In the genomic region with DNA sequence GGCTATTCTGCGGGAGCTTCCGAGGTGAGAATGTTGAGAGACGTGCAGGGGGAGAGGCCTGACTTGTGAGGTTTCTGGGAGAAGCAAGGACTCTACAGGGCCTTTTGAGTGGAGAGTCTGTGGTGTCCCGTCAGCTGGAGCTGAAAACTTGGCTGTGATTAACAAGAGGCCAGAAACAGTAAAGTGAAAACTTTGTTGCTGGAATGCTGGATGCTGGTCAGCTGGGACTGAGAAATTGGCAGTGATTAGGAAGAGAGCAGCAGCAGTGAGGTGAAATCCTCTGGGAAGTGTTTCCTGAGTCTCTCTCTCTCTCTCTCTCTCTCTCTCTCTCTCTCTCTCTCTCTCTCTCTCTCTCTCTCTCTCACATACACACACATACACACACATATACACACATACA, we compare ENCODE assay signal across 25 mouse cellular contexts. TPM values are rescaled to one million over a fixed set of nuclear protein-coding genes. Genes with fewer than 3 reads are reported as not detected.
DNase-seq lines count a peak whose midpoint lies in the region; ATAC-seq and TF ChIP-seq lines count a peak whose summit lies in the region.
"Had no signal": no experiment of that assay in that cellular context is flagged by ENCODE, and none has a peak within 500 bp of the region (broad histone marks: within the 10 kb centered on the region; RNA-seq: fewer than 3 reads in every experiment).

No protein-coding gene starts in this region.

- peak; percentile 9 for DNase-seq in forebrain, embryonic 11.5 days (ENCODE audit: low spot score)
- DNase-seq in forebrain, embryonic 10.5 days (ENCODE audit: extremely low spot score, low spot score) = no peak
- DNase-seq in heart, adult 8-10 months (ENCODE audit: low spot score) = peak; percentile 29
- DNase-seq in heart, postnatal 4 days = peak; percentile 25
- DNase-seq in stomach, postnatal 0 days (ENCODE audit: low spot score) = no peak
- DNase-seq: adrenal gland, postnatal 10 days; B cell, adult 2 months; cerebellum, adult 11 months; cerebellum, adult 8-10 months; cerebellum, postnatal 14 days; embryo, embryonic 11 days had no signal

- H3K9me3 ChIP-seq in forebrain, embryonic 11.5 days (ENCODE audit: control insufficient read depth, low read length) = no peaks in the 10 kb centered on the region
- no peaks in the 10 kb centered on the region for H3K9me3 ChIP-seq in forebrain, embryonic 10.5 days
- H3K9me3 ChIP-seq in heart, embryonic 12.5 days (replicated peaks) = no peaks in the 10 kb centered on the region
- no peaks in the 10 kb centered on the region for H3K9me3 ChIP-seq in heart, embryonic 11.5 days (replicated peaks; ENCODE audit: control insufficient read depth, low read length)
- H3K9me3 ChIP-seq in stomach, embryonic 16.5 days (replicated peaks; ENCODE audit: control insufficient read depth, low read length) = no peaks in the 10 kb centered on the region
- H3K9me3 ChIP-seq in stomach, postnatal 0 days (ENCODE audit: control insufficient read depth, low read length) = no peaks in the 10 kb centered on the region
- H3K9me3 ChIP-seq: embryonic facial prominence, embryonic 15.5 days; forebrain, embryonic 12.5 days; G1E; heart, embryonic 13.5 days; hindbrain, embryonic 12.5 days had no signal

- no peak for TF ChIP-seq EP300 in stomach, postnatal 0 days (optimal IDR thresholded peaks at IDR 0.05)

- H3K4me2 ChIP-seq in forebrain, embryonic 11.5 days (ENCODE audit: low read depth, low read length, severe bottlenecking) = no peak overlapping the region
- no peak overlapping the region for H3K4me2 ChIP-seq in heart, embryonic 12.5 days
- H3K4me2 ChIP-seq in heart, embryonic 11.5 days = no peak overlapping the region
- H3K4me2 ChIP-seq in stomach, embryonic 16.5 days (ENCODE audit: low read depth, low read length) = no peak overlapping the region
- H3K4me2 ChIP-seq in stomach, postnatal 0 days (replicated peaks; ENCODE audit: low read depth) = no peak overlapping the region
- H3K4me2 ChIP-seq: embryonic facial prominence, embryonic 15.5 days; forebrain, embryonic 12.5 days; heart, embryonic 13.5 days; hindbrain, embryonic 12.5 days had no signal

- WGBS in forebrain, embryonic 11.5 days = 84% methylated on average over 4 of the region's 4 CpGs
- 83% methylated on average over 4 of the region's 4 CpGs for WGBS in forebrain, embryonic 10.5 days
- 75% methylated on average over 4 of the region's 4 CpGs for WGBS in heart, embryonic 12.5 days
- 71% methylated on average over 4 of the region's 4 CpGs for WGBS in heart, embryonic 11.5 days (ENCODE audit: insufficient replicate concordance)
- 69% methylated on average over 4 of the region's 4 CpGs for WGBS in stomach, embryonic 16.5 days
- 71% methylated on average over 4 of the region's 4 CpGs for WGBS in stomach, postnatal 0 days

- ATAC-seq in forebrain, embryonic 11.5 days (replicated peaks; ENCODE audit: low FRiP score) = no peak
- no peak for ATAC-seq in heart, embryonic 12.5 days (ENCODE audit: insufficient number of reproducible peaks, low FRiP score)
- ATAC-seq in heart, embryonic 11.5 days (replicated peaks; ENCODE audit: insufficient number of reproducible peaks, low FRiP score, low TSS enrichment) = no peak
- ATAC-seq in stomach, embryonic 16.5 days (ENCODE audit: insufficient read depth, low FRiP score) = no peak
- no peak for ATAC-seq in stomach, postnatal 0 days (ENCODE audit: low FRiP score, low TSS enrichment)
- ATAC-seq: CD4-positive, CD25-positive, alpha-beta regulatory T cell, adult 4 months; forebrain, embryonic 16.5 days; hindbrain, embryonic 16.5 days; inflammation-experienced regulatory T-cells, adult 6 months; intestine, postnatal 0 days had no signal

- no peak overlapping the region for H3K9ac ChIP-seq in forebrain, embryonic 11.5 days (ENCODE audit: low read length)
- H3K9ac ChIP-seq in heart, embryonic 12.5 days = no peak overlapping the region
- H3K9ac ChIP-seq in heart, embryonic 11.5 days (ENCODE audit: low read depth, low read length) = no peak overlapping the region
- no peak overlapping the region for H3K9ac ChIP-seq in stomach, embryonic 16.5 days (ENCODE audit: low read length)
- no peak overlapping the region for H3K9ac ChIP-seq in stomach, postnatal 0 days (ENCODE audit: low read length)
- H3K9ac ChIP-seq: embryonic facial prominence, embryonic 15.5 days; forebrain, embryonic 12.5 days; heart, embryonic 13.5 days; hindbrain, embryonic 12.5 days had no signal

- TF ChIP-seq CTCF in stomach, postnatal 0 days (IDR thresholded peaks at IDR 0.05; ENCODE audit: low read depth) = no peak

- H3K36me3 ChIP-seq in forebrain, embryonic 11.5 days (ENCODE audit: control insufficient read depth, insufficient read depth, low read length) = no peaks in the 10 kb centered on the region
- no peaks in the 10 kb centered on the region for H3K36me3 ChIP-seq in forebrain, embryonic 10.5 days (replicated peaks)
- no peaks in the 10 kb centered on the region for H3K36me3 ChIP-seq in heart, embryonic 12.5 days
- H3K36me3 ChIP-seq in heart, embryonic 11.5 days (ENCODE audit: control insufficient read depth, insufficient read depth, low read length) = no peaks in the 10 kb centered on the region
- H3K36me3 ChIP-seq in stomach, embryonic 16.5 days (ENCODE audit: control insufficient read depth, insufficient read depth, low read length) = no peaks in the 10 kb centered on the region
- H3K36me3 ChIP-seq in stomach, postnatal 0 days (ENCODE audit: control insufficient read depth, insufficient read depth, low read length) = no peaks in the 10 kb centered on the region
- H3K36me3 ChIP-seq: embryonic facial prominence, embryonic 15.5 days; forebrain, embryonic 12.5 days; G1E; heart, embryonic 13.5 days; hindbrain, embryonic 12.5 days had no signal

- no peaks in the 10 kb centered on the region for H3K4me1 ChIP-seq in forebrain, embryonic 11.5 days (replicated peaks; ENCODE audit: control insufficient read depth, insufficient read depth, low read length)
- no peaks in the 10 kb centered on the region for H3K4me1 ChIP-seq in forebrain, embryonic 10.5 days
- H3K4me1 ChIP-seq in heart, embryonic 12.5 days (replicated peaks) = no peaks in the 10 kb centered on the region
- no peaks in the 10 kb centered on the region for H3K4me1 ChIP-seq in heart, embryonic 11.5 days (ENCODE audit: control insufficient read depth, insufficient read depth, low read length)
- H3K4me1 ChIP-seq in stomach, embryonic 16.5 days (ENCODE audit: control insufficient read depth, insufficient read depth, low read length) = no peaks in the 10 kb centered on the region
- no peaks in the 10 kb centered on the region for H3K4me1 ChIP-seq in stomach, postnatal 0 days (replicated peaks; ENCODE audit: control insufficient read depth, insufficient read depth)
- H3K4me1 ChIP-seq: embryonic facial prominence, embryonic 15.5 days; forebrain, embryonic 12.5 days; heart, embryonic 13.5 days; hindbrain, embryonic 12.5 days had no signal

- no peak overlapping the region for H3K4me3 ChIP-seq in forebrain, embryonic 11.5 days (ENCODE audit: low read depth, low read length)
- H3K4me3 ChIP-seq in forebrain, embryonic 10.5 days = no peak overlapping the region
- H3K4me3 ChIP-seq in heart, embryonic 12.5 days = no peak overlapping the region
- no peak overlapping the region for H3K4me3 ChIP-seq in heart, embryonic 11.5 days (ENCODE audit: low read depth, low read length)
- no peak overlapping the region for H3K4me3 ChIP-seq in stomach, embryonic 16.5 days (replicated peaks; ENCODE audit: low read length)
- no peak overlapping the region for H3K4me3 ChIP-seq in stomach, postnatal 0 days (ENCODE audit: low read depth, low read length)
- H3K4me3 ChIP-seq: embryonic facial prominence, embryonic 15.5 days; erythroblast, embryonic 14.5 days; forebrain, embryonic 12.5 days; heart, embryonic 13.5 days; hindbrain, embryonic 12.5 days had no signal

- H3K27ac ChIP-seq in forebrain, embryonic 11.5 days (ENCODE audit: low read depth, low read length) = no peak overlapping the region
- H3K27ac ChIP-seq in forebrain, embryonic 10.5 days = no peak overlapping the region
- H3K27ac ChIP-seq in heart, embryonic 12.5 days (ENCODE audit: poor library complexity, severe bottlenecking) = no peak overlapping the region
- no peak overlapping the region for H3K27ac ChIP-seq in heart, embryonic 11.5 days (ENCODE audit: low read depth, low read length)
- 0 out of 2 replicates have a peak overlapping the region, but pooled peaks have one; percentile 2 for H3K27ac ChIP-seq in stomach, embryonic 16.5 days (ENCODE audit: low read length)
- H3K27ac ChIP-seq in stomach, postnatal 0 days (replicated peaks) = no peak overlapping the region
- H3K27ac ChIP-seq: embryonic facial prominence, embryonic 15.5 days; forebrain, embryonic 12.5 days; heart, embryonic 13.5 days; hindbrain, embryonic 12.5 days had no signal

- no peaks in the 10 kb centered on the region for H3K27me3 ChIP-seq in forebrain, embryonic 11.5 days (ENCODE audit: control insufficient read depth, insufficient read depth, low read length)
- H3K27me3 ChIP-seq in forebrain, embryonic 10.5 days (ENCODE audit: poor library complexity, severe bottlenecking) = peaks cover 7% of the 10 kb centered on the region; the same call in 1 of the 2 replicates
- H3K27me3 ChIP-seq in heart, embryonic 12.5 days (replicated peaks) = peaks cover 18% of the 10 kb centered on the region
- peaks cover 13% of the 10 kb centered on the region for H3K27me3 ChIP-seq in heart, embryonic 11.5 days (ENCODE audit: control insufficient read depth, insufficient read depth, low read length)
- no peaks in the 10 kb centered on the region for H3K27me3 ChIP-seq in stomach, embryonic 16.5 days (ENCODE audit: control insufficient read depth, insufficient read depth, low read length)
- peaks cover 3% of the 10 kb centered on the region; the same call in 1 of the 2 replicates for H3K27me3 ChIP-seq in stomach, postnatal 0 days (ENCODE audit: control insufficient read depth, insufficient read depth, low read length)
- H3K27me3 ChIP-seq: forebrain, embryonic 12.5 days had no signal

RNA-seq across cellular contexts. Expression of gene Rpl31, which starts 25.8 kb away (rescaled TPM):
- 441 and 442 TPM in 2 replicates for polyA plus RNA-seq in forebrain, embryonic 11.5 days (2014; fragmentation: Nextera tagmentation; extraction: Ambion mirVana)
- 491 and 499 TPM in 2 replicates for polyA plus RNA-seq in forebrain, embryonic 10.5 days (2016; fragmentation: Nextera tagmentation; extraction: Ambion mirVana)
- total RNA-seq in heart, adult 8-10 months (2022) = 100 to 1,000 TPM; 470 to 601 (median 547) TPM
- polyA plus RNA-seq in heart, embryonic 12.5 days (2016; fragmentation: Nextera tagmentation; extraction: Ambion mirVana) = 378 and 396 TPM in 2 replicates
- 100 to 1,000 TPM; 810 to 867 TPM for total RNA-seq in heart, postnatal 4 days (2021)
- 408 and 438 TPM in 2 replicates for polyA plus RNA-seq in heart, embryonic 11.5 days (2014; fragmentation: Nextera tagmentation; extraction: Ambion mirVana)
- polyA plus RNA-seq in stomach, embryonic 16.5 days (2015; fragmentation: Nextera tagmentation; extraction: Ambion mirVana) = 379 and 502 TPM in 2 replicates
- polyA plus RNA-seq in stomach, postnatal 0 days (2015; fragmentation: Nextera tagmentation; extraction: Ambion mirVana) = 479 and 554 TPM in 2 replicates

Comparison
In these comparisons a context has a peak if more than half of its experiments do, and no peak if none do; other contexts are left out.
1. DNase-seq: peak in forebrain, embryonic 11.5 days (single experiment), heart, adult 8-10 months (single experiment) and heart, postnatal 4 days (single experiment); none in forebrain, embryonic 10.5 days (single experiment) and stomach, postnatal 0 days (single experiment).